Mouse (Mus musculus): Measurements from ENCODE around the gene Tarbp1.

Gene Tarbp1

DNA sequence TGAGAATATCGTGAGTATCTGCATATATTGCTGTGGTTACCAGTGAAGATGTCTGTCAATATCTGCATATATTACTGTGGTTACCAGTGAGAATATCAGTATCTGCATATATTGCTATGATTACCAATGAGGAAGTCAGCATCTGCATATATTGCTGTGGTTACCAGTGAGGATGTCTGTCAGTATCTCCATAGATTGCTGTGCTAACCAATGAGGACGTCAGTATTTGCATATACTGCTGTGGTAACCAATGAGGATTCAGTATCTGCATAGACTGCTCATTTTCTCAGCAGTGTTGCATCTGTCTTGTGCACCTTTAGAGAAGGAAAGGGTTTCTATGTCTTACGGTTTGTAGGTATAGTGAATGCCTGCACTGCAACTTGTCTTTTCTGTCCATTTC lies 54.0 kb downstream of the Tarbp1 start:
- DNase-seq (ENCODE audit: low spot score): no peak

DNA sequence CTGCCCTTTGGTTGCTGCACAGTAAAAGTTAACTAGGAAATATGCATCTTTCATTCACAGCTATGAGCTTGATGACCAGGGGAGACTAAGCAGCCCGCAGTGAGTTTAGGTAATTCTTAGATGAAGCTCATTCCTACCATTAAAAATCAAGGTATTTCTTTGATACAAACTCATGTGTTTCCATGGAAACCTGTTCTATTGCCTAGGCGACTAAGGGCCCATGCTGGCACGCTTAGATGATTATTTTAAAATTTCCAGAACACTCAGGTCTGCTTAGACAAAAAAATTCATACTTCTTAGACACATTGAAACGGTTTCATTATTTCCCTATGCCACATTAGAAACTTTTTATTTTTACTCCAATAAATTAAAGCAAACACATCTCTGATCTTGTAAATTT lies 69.8 kb downstream of the Tarbp1 start:
- no peak for DNase-seq (ENCODE audit: low spot score)

DNA sequence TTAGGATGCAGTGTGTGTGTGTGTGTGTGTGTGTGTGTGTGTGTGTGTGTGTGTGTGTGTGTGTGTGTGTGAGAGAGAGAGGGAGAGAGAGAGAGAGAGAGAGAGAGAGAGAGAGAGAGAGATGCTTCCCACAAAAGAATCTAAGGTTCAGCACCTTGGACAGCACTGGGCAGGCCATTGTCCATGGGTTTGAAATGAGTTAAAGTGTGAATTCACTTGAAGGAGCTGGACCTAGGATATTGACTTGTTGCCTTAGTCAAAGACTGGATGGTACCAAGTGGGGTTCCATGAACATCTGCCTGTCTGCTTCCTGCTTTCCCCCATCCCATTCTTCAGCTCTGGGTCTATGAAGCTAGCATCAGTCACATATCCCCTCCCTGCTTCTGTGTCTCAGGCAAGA lies 70.3 kb downstream of the Tarbp1 start:
- peak; percentile 81 for DNase-seq (ENCODE audit: low spot score)

DNA sequence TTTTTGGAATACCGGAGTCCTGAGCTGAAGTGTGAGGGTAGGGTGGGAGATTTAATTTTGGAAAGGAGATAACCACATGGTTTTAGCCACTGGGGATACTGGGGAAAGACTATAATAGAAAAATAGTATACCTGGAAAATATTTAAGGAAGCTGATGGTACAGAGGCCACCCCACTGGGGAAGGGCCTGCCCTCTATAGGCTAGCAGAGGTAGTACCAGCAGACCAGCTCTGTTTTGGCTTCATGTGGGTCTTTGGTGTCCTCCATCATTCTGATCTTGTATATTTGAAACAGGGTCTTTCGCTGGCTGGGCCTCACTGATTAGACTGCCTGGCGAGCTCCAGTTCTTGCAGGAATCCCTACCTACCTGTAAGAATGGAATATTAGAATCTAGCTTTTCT lies 76.5 kb downstream of the Tarbp1 start:
- DNase-seq (ENCODE audit: low spot score): no peak

DNA sequence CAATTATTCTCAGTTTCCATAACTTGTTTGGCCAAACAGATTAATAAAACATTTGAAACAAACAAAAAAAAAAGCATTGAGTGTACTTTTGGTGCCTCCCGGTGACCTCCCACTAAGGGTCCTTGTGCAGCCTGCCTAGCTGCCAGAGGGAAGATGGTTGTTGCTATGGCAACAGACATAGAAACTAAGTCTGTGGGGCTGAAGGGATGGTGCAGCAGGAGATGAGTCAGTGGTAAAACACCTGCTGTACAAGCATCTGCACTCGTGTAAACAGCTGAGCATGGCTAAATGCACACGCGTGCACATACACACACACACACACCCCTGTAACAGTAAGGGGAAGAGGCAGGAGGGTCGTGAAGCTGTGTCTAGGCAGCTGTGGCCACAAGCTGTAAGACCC lies 78.9 kb downstream of the Tarbp1 start:
- DNase-seq (ENCODE audit: low spot score): peak; percentile 53

DNA sequence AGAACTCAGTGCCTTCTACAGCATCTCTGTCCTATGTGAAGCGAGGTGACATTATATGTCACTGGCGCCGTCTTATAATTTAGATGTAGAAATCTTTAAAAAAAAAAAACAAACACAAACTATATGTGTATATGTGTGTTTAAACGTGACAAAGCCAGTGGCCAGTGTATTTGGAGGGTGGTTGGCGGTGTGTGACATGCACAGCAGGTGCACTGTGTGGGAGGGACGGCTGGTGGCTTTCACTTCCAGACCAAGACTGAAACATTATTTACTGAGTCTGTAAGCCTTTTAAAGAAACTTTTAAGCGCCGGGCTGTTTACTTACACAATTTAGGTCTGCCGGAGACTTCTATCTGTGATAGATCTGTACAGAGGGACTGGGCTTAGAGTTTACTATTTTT lies 79.5 kb downstream of the Tarbp1 start:
- no peak for DNase-seq (ENCODE audit: low spot score)

DNA sequence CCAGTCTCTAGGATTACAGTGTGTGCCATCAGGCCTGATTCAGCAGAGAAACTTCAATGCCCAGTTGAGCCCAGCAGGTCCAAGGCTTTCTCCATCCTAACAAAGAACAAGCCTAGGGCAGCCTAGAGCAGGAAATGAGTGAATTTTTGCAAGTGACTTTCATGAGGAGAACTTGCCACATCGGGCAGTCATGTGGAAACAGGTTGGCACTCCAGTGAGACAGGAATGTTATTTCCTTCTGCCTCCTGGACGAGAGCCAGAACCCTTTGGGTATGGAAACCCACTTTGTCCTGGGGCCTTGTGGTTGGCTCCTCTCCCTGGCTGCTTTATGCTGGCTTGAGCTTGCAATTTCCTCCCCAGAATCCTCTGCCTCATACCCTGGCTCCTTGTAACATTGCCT lies 83.3 kb downstream of the Tarbp1 start:
- DNase-seq (ENCODE audit: low spot score): no peak

DNA sequence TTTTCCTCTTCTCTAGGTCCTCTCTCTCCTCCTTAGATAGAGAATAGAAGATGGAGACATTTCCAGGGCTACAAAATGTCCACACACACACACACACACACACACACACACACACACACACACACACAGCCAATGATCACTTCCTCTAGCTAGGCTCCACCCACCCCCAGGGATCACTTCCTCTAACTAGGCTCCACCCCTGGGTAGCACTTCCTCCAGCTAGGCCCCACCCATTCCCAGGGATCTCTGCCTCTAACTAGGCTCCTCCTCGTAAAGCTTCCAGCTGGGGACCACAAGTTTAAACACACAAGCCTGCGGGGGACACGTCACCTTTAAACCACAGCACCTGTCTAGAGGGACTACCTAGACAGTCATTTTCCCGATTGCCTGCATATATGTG lies 87.3 kb downstream of the Tarbp1 start:
- DNase-seq (ENCODE audit: low spot score): no peak

DNA sequence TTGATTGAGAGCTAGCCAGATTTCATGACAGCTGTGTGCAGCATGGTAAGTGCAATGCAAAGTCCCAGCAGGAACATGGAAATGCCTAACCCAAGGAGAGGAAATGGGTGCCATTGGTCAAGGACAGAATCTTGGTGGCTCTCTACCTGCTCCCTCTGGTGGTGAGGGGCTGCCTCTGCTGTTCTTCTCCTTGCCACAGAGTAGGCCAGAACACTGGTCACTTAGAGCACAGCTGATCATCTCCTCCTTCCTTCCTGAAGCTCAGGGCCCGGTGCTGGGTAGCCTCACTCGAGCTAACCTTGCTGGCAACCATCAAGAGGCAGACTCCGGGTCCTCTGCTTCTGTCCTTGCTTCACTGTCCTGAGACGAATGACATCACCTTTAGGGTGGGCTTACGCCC lies 92.1 kb downstream of the Tarbp1 start:
- DNase-seq (ENCODE audit: low spot score): peak; percentile 58

DNA sequence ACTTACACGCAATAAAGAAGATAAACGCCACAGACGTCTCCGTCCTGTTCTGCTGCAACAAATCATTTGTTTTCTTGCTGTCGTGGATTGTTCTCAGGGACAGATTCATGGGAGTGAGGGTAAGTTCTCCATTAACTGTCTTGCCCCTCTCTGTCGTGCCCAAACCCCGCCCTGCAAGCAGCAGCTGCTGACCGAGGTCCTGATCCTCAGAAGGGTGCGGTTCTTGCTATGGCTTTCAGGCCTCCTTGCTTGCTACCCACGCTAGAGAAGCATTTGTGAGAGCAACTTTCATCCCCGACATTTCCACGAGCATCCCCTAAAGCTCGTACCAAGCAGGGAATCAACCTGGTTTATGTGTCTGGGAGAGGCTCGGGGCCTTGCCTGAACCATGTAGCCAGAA lies 92.6 kb downstream of the Tarbp1 start:
- peak; percentile 54 for DNase-seq (ENCODE audit: low spot score)

DNA sequence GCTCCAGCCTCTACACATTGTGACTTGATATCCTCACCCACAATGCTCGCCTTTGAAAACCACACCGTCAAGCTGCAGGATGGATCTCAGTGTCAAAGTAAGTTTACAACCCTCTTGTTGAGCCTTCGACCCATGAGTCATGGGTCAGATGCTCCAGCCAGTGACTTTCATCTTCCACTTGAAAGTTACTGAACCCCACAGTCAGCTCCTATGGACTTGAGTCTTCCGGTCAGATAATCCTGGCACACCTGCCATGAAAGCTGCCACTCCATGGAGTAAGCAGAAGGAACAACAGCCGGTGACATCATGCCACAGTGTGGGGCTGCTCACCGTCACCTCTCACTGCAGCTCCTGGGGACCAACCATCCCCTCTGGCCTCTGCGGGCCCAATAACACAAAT lies 93.6 kb downstream of the Tarbp1 start:
- DNase-seq (ENCODE audit: low spot score): no peak

DNA sequence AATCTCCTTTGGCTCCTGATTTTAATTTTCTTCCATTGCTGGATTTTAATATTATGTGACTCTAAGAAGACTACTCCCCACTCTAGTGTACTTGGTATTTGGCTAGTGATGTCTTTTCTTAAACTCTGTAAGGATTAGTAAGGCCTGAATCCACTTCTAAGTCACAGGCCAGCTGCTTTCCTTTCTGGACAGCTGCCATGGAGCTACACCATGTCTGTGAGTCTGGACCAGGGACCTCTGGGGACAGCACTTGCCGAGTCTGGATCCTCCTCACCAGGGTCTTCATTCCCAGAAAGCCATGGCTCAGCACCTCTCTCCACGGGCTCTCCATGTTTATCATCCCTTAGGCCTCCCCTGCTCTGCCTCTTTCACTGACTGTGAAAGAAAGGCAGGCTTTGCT lies 94.7 kb downstream of the Tarbp1 start:
- no peak for DNase-seq (ENCODE audit: low spot score)

DNA sequence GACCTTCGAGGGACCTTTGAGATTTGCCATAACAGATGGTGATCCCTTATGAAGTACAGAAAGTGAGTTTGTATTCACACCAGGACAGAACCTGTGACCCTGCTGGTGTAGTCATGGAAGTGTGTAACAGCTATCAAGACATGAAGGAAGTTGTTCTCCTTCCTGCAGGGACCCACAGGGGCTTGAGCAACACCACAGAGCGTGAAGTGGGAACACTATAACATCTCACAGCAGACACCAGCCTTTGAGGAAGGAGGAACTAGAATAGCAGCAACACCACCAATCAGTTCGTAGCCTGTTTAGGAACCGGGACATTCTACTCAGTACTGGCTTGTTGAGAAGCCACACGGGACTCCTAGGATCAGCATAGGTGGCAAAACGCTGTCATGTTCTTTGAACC lies 95.3 kb downstream of the Tarbp1 start:
- no peak for DNase-seq (ENCODE audit: low spot score)

All from embryo, embryonic 10 days (tissue).